Mouse (Mus musculus) erythroid progenitor cell, adult 5-6 weeks (primary cell): ENCODE measurements around the gene Apoc3. TPM values are rescaled to one million over a fixed set of nuclear protein-coding genes. Genes with fewer than 3 reads are reported as not detected.

Source experiments
- ATAC-seq: replicated peaks from 2 replicates; pipeline ENCODE4 v1.8.0; 2016; ENCODE audit warnings: moderate number of reproducible peaks, mild to moderate bottlenecking, moderate TSS enrichment, inconsistent platforms; ENCODE audit not compliant: poor library complexity, low FRiP score, severe bottlenecking
- total RNA-seq, 2 experiments: library from RNA; stranded (forward) in 1 of 2; stranded (reverse) in 1 of 2; fragments of 150-400 nt in 1 of 2; fragments of 186-747, 209-891 nt in 1 of 2; gene quantifications; 2 replicates each; pipeline versions ENCODE4 v1.2.3 to v1.2.4; 2015 to 2017; ENCODE audit warnings: low replicate concordance in 2 of 2

Gene Apoc3
- total RNA-seq, 2 experiments from 2014 or later = not detected

GRCm38 (mm10) chr9:46198936-46199335, 36.5 kb downstream of the Apoc3 start:
- ATAC-seq = no peak

DNA sequence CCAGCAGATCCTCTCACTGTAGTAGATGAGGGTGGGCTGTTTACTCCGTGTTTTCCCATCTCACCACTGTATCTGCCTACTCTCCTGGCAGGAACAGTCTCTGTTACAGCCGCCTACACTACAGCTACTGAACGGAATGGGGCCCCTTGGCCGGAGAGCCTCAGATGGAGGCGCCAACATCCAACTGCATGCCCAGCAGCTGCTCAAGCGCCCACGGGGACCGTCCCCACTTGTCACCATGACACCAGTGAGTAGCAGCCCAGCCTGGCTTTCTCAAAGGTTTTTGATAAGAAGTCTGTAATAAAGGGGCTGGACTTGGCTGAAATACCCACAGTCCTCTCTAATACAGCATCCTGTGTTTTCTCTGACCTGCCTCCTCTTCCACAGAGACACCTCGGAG, 37.0 kb downstream of the Apoc3 start:
- ATAC-seq = no peak

- ATAC-seq = no peak
These were observed 38.7 kb downstream of the Apoc3 start for GRCm38 (mm10) chr9:46196699-46197169.

DNA sequence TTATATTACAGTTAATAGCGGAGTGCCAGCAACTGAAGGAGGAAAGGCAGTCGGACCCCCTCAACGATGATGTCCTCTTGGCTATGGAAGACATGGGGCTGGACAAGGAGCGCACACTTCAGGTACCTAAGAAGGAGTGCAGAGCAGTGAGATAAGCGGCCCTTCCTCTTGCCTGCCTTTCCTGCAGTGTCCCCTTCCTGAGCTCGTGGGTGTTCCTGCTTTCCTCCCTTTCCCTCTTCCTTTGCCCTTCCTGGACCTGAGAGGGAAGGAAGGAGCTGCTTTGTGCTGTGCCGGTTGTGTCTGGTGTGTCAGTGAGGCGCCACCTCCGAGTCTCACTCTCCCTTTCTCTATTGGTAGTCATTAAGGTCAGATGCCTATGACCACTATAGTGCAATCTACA, 40.6 kb downstream of the Apoc3 start:
- ATAC-seq = no peak

GRCm38 (mm10) chr9:46192642-46193041, 42.8 kb downstream of the Apoc3 start:
- no peak for ATAC-seq

- ATAC-seq = no peak
These were observed 43.8 kb downstream of the Apoc3 start for GRCm38 (mm10) chr9:46191644-46192043.

- ATAC-seq = no peak
These were observed 44.2 kb downstream of the Apoc3 start for GRCm38 (mm10) chr9:46191234-46191633.

- no peak for ATAC-seq
These were observed 46.1 kb downstream of the Apoc3 start for GRCm38 (mm10) chr9:46189381-46189780.

DNA sequence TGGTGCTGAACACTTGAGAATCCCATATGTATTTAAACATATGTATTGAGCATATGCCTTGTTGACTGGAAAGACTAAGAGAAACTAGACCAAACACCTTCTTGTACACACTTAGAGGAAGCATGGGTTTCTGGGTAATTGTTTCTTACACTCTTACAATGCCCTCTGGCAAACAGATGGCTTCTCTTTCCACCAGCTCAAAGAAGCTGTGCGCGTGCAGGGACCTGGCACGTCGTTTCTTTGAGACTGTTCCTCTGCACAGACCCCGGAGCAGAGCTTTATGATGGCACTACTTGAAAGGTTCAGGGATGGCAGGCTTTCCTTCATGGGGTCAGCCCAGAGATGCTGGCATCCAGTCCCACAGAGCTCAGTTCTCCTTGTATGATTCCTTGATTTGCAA, 46.5 kb downstream of the Apoc3 start:
- no peak for ATAC-seq

DNA sequence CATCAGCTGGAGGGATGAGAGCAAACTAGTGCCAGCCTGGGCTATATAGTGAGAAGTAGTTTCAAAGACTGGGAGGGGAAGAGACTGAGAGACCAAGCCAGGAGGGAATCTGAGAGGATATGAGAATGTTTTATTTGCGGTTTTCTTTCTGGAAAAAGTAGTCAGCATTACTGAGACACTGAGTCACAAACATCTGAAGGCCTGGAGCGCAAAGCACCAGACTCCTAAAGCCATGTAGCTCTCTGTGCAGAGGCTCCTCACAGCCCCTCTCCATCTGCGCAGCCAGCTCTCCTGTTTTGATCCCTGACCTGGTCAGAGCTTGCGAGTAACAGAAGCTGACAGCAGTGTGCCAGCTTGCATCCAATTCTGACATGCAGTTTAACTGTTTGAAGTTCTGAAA, 47.1 kb downstream of the Apoc3 start:
- no peak for ATAC-seq

DNA sequence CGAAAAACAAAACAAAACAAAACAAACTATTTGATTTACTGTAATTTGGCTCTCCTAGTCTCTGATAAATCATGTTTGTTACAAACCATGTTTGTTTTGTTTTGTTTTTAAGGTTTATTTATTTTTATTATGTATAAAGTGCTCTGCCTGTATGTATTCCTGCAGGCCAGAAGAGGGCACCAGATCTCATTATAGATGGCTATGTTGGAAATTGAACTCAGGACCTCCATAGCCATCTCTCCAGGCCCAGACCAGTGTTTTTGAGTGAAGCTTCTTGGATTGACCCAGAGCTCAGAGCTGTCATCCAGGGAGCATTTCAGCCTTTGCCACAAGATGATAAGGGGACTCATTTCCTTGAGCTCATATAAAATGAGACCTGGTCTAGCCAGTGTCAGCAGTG, 49.0 kb downstream of the Apoc3 start:
- no peak for ATAC-seq

GRCm38 (mm10) chr9:46185191-46185590, 50.2 kb downstream of the Apoc3 start:
- ATAC-seq = no peak

GRCm38 (mm10) chr9:46184542-46184941, 50.9 kb downstream of the Apoc3 start:
- no peak for ATAC-seq

Other genes with a start within 250 kb of the Apoc3 start
- 29.3 and 31.4 TPM in 2 replicates for gene Pafah1b2, start 222.9 kb downstream of the Apoc3 start, total RNA-seq (2015; ENCODE audit: low replicate concordance)
- 52.9 and 68.6 TPM in 2 replicates for gene Pafah1b2, start 222.9 kb downstream of the Apoc3 start, total RNA-seq (2017; ENCODE audit: low replicate concordance)
- gene Sik3, start 222.8 kb downstream of the Apoc3 start, total RNA-seq (2015; ENCODE audit: low replicate concordance) = 4.6 and 6.5 TPM in 2 replicates
- 1.4 and 11.6 TPM in 2 replicates for gene Sik3, start 222.8 kb downstream of the Apoc3 start, total RNA-seq (2017; ENCODE audit: low replicate concordance)
- gene Apoa1, start 7.1 kb downstream of the Apoc3 start, total RNA-seq (2015; ENCODE audit: low replicate concordance) = not detected in 2 replicates
- gene Apoa1, start 7.1 kb downstream of the Apoc3 start, total RNA-seq (2017; ENCODE audit: low replicate concordance) = not detected in 2 replicates
- gene Apoa4, start 5.1 kb upstream of the Apoc3 start, total RNA-seq (2015; ENCODE audit: low replicate concordance) = not detected in 2 replicates
- not detected in 2 replicates for gene Apoa4, start 5.1 kb upstream of the Apoc3 start, total RNA-seq (2017; ENCODE audit: low replicate concordance)
- not detected in 2 replicates for gene Apoa5, start 33.0 kb upstream of the Apoc3 start, total RNA-seq (2015; ENCODE audit: low replicate concordance)
- not detected in 2 replicates for gene Apoa5, start 33.0 kb upstream of the Apoc3 start, total RNA-seq (2017; ENCODE audit: low replicate concordance)
- gene Zpr1, start 37.4 kb upstream of the Apoc3 start, total RNA-seq (2015; ENCODE audit: low replicate concordance) = 5.4 and 9.6 TPM in 2 replicates
- 5.9 and 6.3 TPM in 2 replicates for gene Zpr1, start 37.4 kb upstream of the Apoc3 start, total RNA-seq (2017; ENCODE audit: low replicate concordance)
- 5.4 and 13.0 TPM in 2 replicates for gene Bud13, start 47.4 kb upstream of the Apoc3 start, total RNA-seq (2015; ENCODE audit: low replicate concordance)
- 5.6 and 5.7 TPM in 2 replicates for gene Bud13, start 47.4 kb upstream of the Apoc3 start, total RNA-seq (2017; ENCODE audit: low replicate concordance)
- gene 4931429L15Rik, start 84.3 kb upstream of the Apoc3 start, total RNA-seq (2015; ENCODE audit: low replicate concordance) = not detected in 2 replicates
- gene 4931429L15Rik, start 84.3 kb upstream of the Apoc3 start, total RNA-seq (2017; ENCODE audit: low replicate concordance) = not detected in 2 replicates